Mouse (Mus musculus): ENCODE measurements around the gene Klhl11. TPM values are rescaled to one million over a fixed set of nuclear protein-coding genes. Genes with fewer than 3 reads are reported as not detected.

Gene Klhl11
- total and polyA plus RNA-seq, 3 experiments = 11.5 to 34.7 TPM; not detected in 1

DNA sequence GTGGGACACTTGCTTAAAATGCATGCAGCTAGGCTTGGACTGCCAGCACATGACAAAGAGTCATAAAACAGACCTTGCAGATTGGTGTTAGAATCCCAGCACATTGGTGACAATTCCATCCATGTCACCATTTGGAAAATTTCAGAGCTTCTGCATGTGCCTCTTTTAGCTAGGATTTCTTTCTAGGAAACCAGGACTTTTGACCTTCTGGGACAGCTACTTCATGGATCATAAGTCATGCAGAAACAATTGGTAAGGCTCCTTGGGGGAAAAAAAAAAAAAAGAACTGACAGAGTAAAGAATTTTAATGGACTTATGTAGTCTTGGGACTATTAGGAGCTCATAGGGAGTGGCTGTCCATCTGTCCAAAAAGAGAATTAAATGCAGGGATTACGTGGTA, 34.6 kb downstream of the Klhl11 start:
- TF ChIP-seq HCFC1 (IDR thresholded peaks at IDR 0.05; ENCODE audit: low read depth, low read length) = no peak
- H3K9ac ChIP-seq (ENCODE audit: control insufficient read depth, low read depth, low read length, poor library complexity, severe bottlenecking) = no peak overlapping the region
- peaks cover 2 to 12% of the 10 kb centered on the region in 2 experiments; a peak in 3 of 4 replicates for H3K4me1 ChIP-seq (ENCODE audit: control insufficient read depth in 1 of 2, insufficient read depth in 2 of 2, low read length in 2 of 2)
- no peak for DNase-seq (ENCODE audit: low read depth, low spot score)
- H3K4me3 ChIP-seq (ENCODE audit: control insufficient read depth in 1 of 2, insufficient read depth in 1 of 2, low read depth in 2 of 2, low read length in 2 of 2) = no peak overlapping the region
- H3K79me2 ChIP-seq (ENCODE audit: control insufficient read depth, insufficient read depth, low read length, poor library complexity) = peaks cover 5% of the 10 kb centered on the region; the same call in 1 of the 2 replicates
- H3K9me3 ChIP-seq (replicated peaks; ENCODE audit: insufficient read depth, low read length) = no peaks in the 10 kb centered on the region
- no peak overlapping the region for H3K27ac ChIP-seq (ENCODE audit: control insufficient read depth, low read depth, low read length)
- no peaks in the 10 kb centered on the region for H3K27me3 ChIP-seq (ENCODE audit: control insufficient read depth in 1 of 2, insufficient read depth in 2 of 2, low read length in 2 of 2)
- peaks cover 0 to 9% of the 10 kb centered on the region in 2 experiments; a peak in 2 of 4 replicates for H3K36me3 ChIP-seq (ENCODE audit: control insufficient read depth in 1 of 2, insufficient read depth in 2 of 2, low read length in 2 of 2)

DNA sequence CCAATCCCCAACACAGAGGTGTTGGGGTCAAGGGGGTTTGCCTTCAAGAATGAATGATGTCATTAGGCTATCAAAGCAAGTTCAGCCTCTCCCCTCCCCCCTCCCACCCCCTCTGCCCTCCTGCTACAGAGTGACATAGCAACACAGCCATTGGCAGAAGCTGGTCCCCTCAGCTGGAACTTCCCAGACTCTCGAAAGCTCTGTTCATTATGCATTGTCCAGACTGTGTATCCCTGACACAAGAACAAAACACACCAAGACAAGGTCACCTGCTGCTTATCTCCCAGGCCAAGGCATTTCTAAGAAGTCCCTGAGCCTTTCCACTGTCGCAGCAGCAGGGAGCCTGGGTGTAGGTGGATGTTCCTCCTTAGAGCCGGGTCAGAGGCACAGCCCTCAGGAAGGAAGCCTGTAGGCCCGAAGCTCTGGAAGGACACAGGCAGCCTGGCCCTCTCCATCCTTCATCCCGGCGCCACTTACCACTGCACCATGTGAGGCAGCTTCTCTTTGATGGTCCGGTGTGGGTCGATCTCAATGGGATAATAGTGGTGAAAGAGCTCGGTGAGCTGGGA, 36.8 kb downstream of the Klhl11 start:
- H3K79me2 ChIP-seq (ENCODE audit: control insufficient read depth, insufficient read depth, low read length, poor library complexity) = peaks cover 4% of the 10 kb centered on the region; the same call in 1 of the 2 replicates
- no peak overlapping the region for H3K4me3 ChIP-seq (ENCODE audit: control insufficient read depth in 1 of 2, insufficient read depth in 1 of 2, low read depth in 2 of 2, low read length in 2 of 2)
- no peak overlapping the region for H3K27ac ChIP-seq (ENCODE audit: control insufficient read depth, low read depth, low read length)
- H3K27me3 ChIP-seq (ENCODE audit: control insufficient read depth in 1 of 2, insufficient read depth in 2 of 2, low read length in 2 of 2) = no peaks in the 10 kb centered on the region
- no peaks in the 10 kb centered on the region for H3K9me3 ChIP-seq (replicated peaks; ENCODE audit: insufficient read depth, low read length)
- peaks cover 0 to 9% of the 10 kb centered on the region in 2 experiments; a peak in 2 of 4 replicates for H3K36me3 ChIP-seq (ENCODE audit: control insufficient read depth in 1 of 2, insufficient read depth in 2 of 2, low read length in 2 of 2)
- peaks cover 2 to 9% of the 10 kb centered on the region in 2 experiments; a peak in 3 of 4 replicates for H3K4me1 ChIP-seq (ENCODE audit: control insufficient read depth in 1 of 2, insufficient read depth in 2 of 2, low read length in 2 of 2)
- H3K9ac ChIP-seq (ENCODE audit: control insufficient read depth, low read depth, low read length, poor library complexity, severe bottlenecking) = no peak overlapping the region
- DNase-seq (ENCODE audit: low read depth, low spot score) = no peak
- TF ChIP-seq MAX (IDR thresholded peaks at IDR 0.05; ENCODE audit: low read length) (no peak), MXI1 (IDR thresholded peaks at IDR 0.05; ENCODE audit: low read depth, low read length) (no peak)

DNA sequence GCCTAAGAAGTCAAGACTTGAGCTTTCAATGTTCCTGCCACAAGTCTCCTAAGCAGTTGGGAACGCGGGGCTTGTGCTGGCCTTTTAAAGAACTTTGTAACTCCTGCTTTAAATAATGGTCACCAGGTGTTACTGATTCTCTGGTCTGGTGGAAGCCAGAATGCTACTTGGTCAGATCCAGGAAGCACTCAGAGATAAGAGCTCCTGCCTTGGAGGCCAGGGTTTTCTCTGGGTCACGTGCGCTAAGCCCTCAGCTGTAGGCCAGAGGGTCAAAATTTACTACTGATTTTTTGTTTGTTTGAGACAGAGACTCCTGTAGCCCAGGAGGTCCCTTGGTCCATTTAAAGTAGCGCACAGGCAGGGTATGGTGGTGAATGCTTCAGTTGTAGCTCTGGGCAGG, 40.5 kb downstream of the Klhl11 start:
- no peak for TF ChIP-seq MXI1 (IDR thresholded peaks at IDR 0.05; ENCODE audit: low read depth, low read length)
- TF ChIP-seq CHD1 (IDR thresholded peaks at IDR 0.05; ENCODE audit: low read depth, low read length) = no peak
- no peak for TF ChIP-seq MYB (IDR thresholded peaks at IDR 0.05; ENCODE audit: low read depth, low read length)
- no peak for TF ChIP-seq EP300 (IDR thresholded peaks at IDR 0.05; ENCODE audit: low read depth in 1 of 2, low read length in 2 of 2)
- no peak for TF ChIP-seq ZKSCAN1 (IDR thresholded peaks at IDR 0.05; ENCODE audit: low read depth, low read length)
- no peak for TF ChIP-seq TCF12 (IDR thresholded peaks at IDR 0.05; ENCODE audit: low read depth, low read length)
- TF ChIP-seq TBP (IDR thresholded peaks at IDR 0.05; ENCODE audit: low read depth, low read length) = no peak
- no peak for TF ChIP-seq MAZ (IDR thresholded peaks at IDR 0.05; ENCODE audit: low read depth, low read length)
- no peak for TF ChIP-seq NRF1 (IDR thresholded peaks at IDR 0.05; ENCODE audit: insufficient read depth, low read depth, low read length, poor library complexity, severe bottlenecking)
- TF ChIP-seq JUND (IDR thresholded peaks at IDR 0.05; ENCODE audit: low read depth, low read length) = no peak
- no peak for TF ChIP-seq GABPA (IDR thresholded peaks at IDR 0.05; ENCODE audit: low read depth, low read length)
- no peak for TF ChIP-seq POLR2A (IDR thresholded peaks at IDR 0.05; ENCODE audit: control insufficient read depth in 1 of 2, insufficient read depth in 1 of 2, low read depth in 1 of 2, low read length in 2 of 2, poor library complexity in 1 of 2)
- no peak for TF ChIP-seq USF1 (IDR thresholded peaks at IDR 0.05; ENCODE audit: low read depth, low read length)
- TF ChIP-seq TAL1 (IDR thresholded peaks at IDR 0.05; ENCODE audit: low read length) = no peak
- TF ChIP-seq MYC (IDR thresholded peaks at IDR 0.05; ENCODE audit: low read depth, low read length) = no peak
- no peak for TF ChIP-seq CHD2 (IDR thresholded peaks at IDR 0.05; ENCODE audit: low read length)
- no peak for TF ChIP-seq ZC3H11A (IDR thresholded peaks at IDR 0.05; ENCODE audit: low read depth, low read length)
- no peak for TF ChIP-seq KAT2A (conservative IDR thresholded peaks at IDR 0.05; ENCODE audit: low read depth, low read length)
- no peak overlapping the region for H3K4me3 ChIP-seq (ENCODE audit: control insufficient read depth in 1 of 2, insufficient read depth in 1 of 2, low read depth in 2 of 2, low read length in 2 of 2)
- H3K9me3 ChIP-seq (replicated peaks; ENCODE audit: insufficient read depth, low read length) = no peaks in the 10 kb centered on the region
- no peaks in the 10 kb centered on the region for H3K79me2 ChIP-seq (ENCODE audit: control insufficient read depth, insufficient read depth, low read length, poor library complexity)
- H3K9ac ChIP-seq (ENCODE audit: control insufficient read depth, low read depth, low read length, poor library complexity, severe bottlenecking) = no peak overlapping the region
- no peak overlapping the region for H3K27ac ChIP-seq (ENCODE audit: control insufficient read depth, low read depth, low read length)
- no peaks in the 10 kb centered on the region for H3K27me3 ChIP-seq (ENCODE audit: control insufficient read depth in 1 of 2, insufficient read depth in 2 of 2, low read length in 2 of 2)
- DNase-seq (ENCODE audit: low read depth, low spot score) = no peak
- H3K4me1 ChIP-seq (ENCODE audit: control insufficient read depth in 1 of 2, insufficient read depth in 2 of 2, low read length in 2 of 2) = no peaks in the 10 kb centered on the region
- H3K36me3 ChIP-seq (ENCODE audit: control insufficient read depth in 1 of 2, insufficient read depth in 2 of 2, low read length in 2 of 2) = no peaks in the 10 kb centered on the region
